Mouse (Mus musculus) liver, adult 2 months (tissue): ENCODE data around the gene Ppm1l. TPM values are rescaled to one million over a fixed set of nuclear protein-coding genes. Genes with fewer than 3 reads are reported as not detected.

ENCODE experiments used
- DNase-seq: peaks from one replicate; pipeline ENCODE4 v3.0.0-alpha.2; 2011; ENCODE audit warnings: low read depth, low spot score; ENCODE audit errors: extremely low read depth
- H3K27ac ChIP-seq: fragments of 200-500 bp; replicated peaks from 2 replicates; pipeline ENCODE4 v1.5.1; 2012; ENCODE audit warnings: low read depth, mild to moderate bottlenecking, control low read depth, inconsistent platforms, low read length; ENCODE audit not compliant: insufficient read depth
- H3K27me3 ChIP-seq: fragments of 200-500 bp; 2 replicates; pipeline ENCODE4 v1.6.1; 2012; ENCODE audit warnings: mild to moderate bottlenecking, moderate library complexity, low read length, inconsistent platforms; ENCODE audit not compliant: control insufficient read depth, insufficient read depth
- H3K36me3 ChIP-seq: fragments of 200-500 bp; 2 replicates; pipeline ENCODE4 v1.6.1; 2012; ENCODE audit warnings: low read length, inconsistent platforms; ENCODE audit not compliant: control insufficient read depth, insufficient read depth
- H3K4me1 ChIP-seq: fragments of 200-500 bp; 2 replicates; pipeline ENCODE4 v1.6.1; 2011; ENCODE audit warnings: low read length; ENCODE audit not compliant: control insufficient read depth, insufficient read depth
- H3K4me3 ChIP-seq: fragments of 200-500 bp; 2 replicates; pipeline ENCODE4 v1.5.1; 2011; ENCODE audit warnings: low read depth, mild to moderate bottlenecking, control low read depth, low read length, moderate library complexity; ENCODE audit not compliant: insufficient read depth
- H3K79me2 ChIP-seq: fragments of 200-500 bp; 2 replicates; pipeline ENCODE4 v1.6.1; 2012; ENCODE audit warnings: inconsistent platforms, mild to moderate bottlenecking, low read length, moderate library complexity; ENCODE audit not compliant: control insufficient read depth, insufficient read depth
- H3K9ac ChIP-seq: fragments of 200-500 bp; 2 replicates; pipeline ENCODE4 v1.6.1; 2012; ENCODE audit warnings: low read depth, mild to moderate bottlenecking, control low read depth, inconsistent platforms, low read length
- CTCF ChIP-seq: fragments of 200-500 bp; IDR thresholded peaks from 2 replicates; pipeline ENCODE4 v1.5.1; 2011; ENCODE audit warnings: low read depth, low read length, control low read depth
- POLR2A ChIP-seq: fragments of 200-500 bp; IDR thresholded peaks from 2 replicates; pipeline ENCODE4 v1.6.1; 2011; ENCODE audit warnings: low read length, control low read depth; ENCODE audit not compliant: insufficient read depth; ENCODE audit errors: extremely low read depth
- WGBS: fragments of 180-500 bp; shearing (Covaris S2); methylation state at CpG from one replicate; pipeline ENCODE4 v1.1.7; 2018; 5-methylcytosine and 5-hydroxymethylcytosine counted together
- polyA plus RNA-seq: library from polyadenylated mRNA; depleted of rRNA; stranded (reverse); fragments of >200 nt; gene quantifications from 2 replicates; pipeline ENCODE4 v1.2.3, GENCODE M21; 2012
- total RNA-seq: library from RNA; depleted of rRNA; stranded (reverse); fragments of >200 nt; gene quantifications from 2 replicates; pipeline ENCODE4 v1.2.3, GENCODE M21; 2014

Ppm1l gene
- total and polyA plus RNA-seq, 2 experiments: 1.9 to 3.3 TPM

DNA sequence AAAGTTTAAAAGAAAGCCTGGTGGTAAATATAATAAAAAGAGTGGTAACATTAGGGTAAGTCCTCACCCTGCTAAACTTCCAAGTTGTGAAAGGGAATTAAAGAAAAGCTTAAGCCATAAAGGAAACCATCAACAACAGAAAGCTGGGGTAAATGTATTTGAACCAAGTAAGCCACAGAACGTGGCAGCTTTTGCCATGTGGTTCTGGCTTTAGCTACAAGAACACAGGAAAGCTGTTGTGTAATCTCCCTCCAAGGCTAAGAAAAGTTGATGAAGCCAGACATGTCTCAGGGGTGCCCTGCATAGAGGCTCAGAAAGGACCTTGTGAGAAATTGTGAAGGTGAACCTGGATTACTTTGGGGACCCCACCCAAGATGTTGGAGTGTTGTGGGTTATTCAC, 16.5 kb upstream of the Ppm1l start:
- Histone ChIP-seq H3K4me1 (no peaks in the 10 kb centered on the region), H3K79me2 (no peaks in the 10 kb centered on the region), H3K27ac (no peak overlapping the region), H3K9ac (no peak overlapping the region), H3K36me3 (no peaks in the 10 kb centered on the region), H3K27me3 (no peaks in the 10 kb centered on the region), H3K4me3 (no peak overlapping the region)
- DNase-seq: no peak
- 92% methylated on average over 1 of the region's 1 CpGs for WGBS
- TF ChIP-seq CTCF (no peak), POLR2A (no peak)

DNA sequence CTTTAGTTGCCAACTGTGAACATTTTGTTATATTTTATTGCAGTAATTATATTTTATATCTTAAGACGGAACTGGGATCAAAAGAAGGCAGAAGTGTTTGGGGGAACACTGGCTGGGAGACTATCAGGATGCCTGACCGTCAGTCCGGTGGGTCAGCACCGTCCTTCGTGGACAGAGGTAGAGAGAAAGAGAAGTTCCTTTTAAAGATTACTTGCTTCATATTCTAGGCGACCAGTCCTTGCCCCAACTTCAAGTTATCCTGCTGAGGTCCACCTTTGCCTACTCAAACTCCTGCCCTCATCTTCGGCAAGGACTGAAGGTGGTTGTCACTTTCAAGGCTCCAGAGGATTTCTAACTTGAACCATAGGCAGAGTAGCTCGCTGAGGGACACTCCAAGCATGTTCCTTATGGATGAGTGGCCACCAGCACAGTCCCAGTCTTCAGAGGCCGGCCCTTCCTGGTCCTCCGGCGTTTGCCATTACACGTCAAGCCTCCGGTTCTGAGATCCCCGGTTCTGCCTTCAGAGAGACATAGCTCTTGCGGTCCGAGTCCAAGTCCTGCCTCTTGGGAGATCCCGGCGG, 761 bp upstream of the Ppm1l start:
- TF ChIP-seq CTCF (no peak), POLR2A (0 out of 2 replicates have a peak, but pooled peaks have one; percentile 54)
- Histone ChIP-seq H3K4me1 (peaks cover 13% of the 10 kb centered on the region), H3K4me3 (peak overlapping the region; percentile 91), H3K36me3 (no peaks in the 10 kb centered on the region), H3K27me3 (no peaks in the 10 kb centered on the region), H3K9ac (peak overlapping the region; percentile 88), H3K27ac (peak overlapping the region; percentile 96), H3K79me2 (no peaks in the 10 kb centered on the region)
- 2% methylated on average over 18 of the region's 18 CpGs for WGBS
- DNase-seq: no peak

DNA sequence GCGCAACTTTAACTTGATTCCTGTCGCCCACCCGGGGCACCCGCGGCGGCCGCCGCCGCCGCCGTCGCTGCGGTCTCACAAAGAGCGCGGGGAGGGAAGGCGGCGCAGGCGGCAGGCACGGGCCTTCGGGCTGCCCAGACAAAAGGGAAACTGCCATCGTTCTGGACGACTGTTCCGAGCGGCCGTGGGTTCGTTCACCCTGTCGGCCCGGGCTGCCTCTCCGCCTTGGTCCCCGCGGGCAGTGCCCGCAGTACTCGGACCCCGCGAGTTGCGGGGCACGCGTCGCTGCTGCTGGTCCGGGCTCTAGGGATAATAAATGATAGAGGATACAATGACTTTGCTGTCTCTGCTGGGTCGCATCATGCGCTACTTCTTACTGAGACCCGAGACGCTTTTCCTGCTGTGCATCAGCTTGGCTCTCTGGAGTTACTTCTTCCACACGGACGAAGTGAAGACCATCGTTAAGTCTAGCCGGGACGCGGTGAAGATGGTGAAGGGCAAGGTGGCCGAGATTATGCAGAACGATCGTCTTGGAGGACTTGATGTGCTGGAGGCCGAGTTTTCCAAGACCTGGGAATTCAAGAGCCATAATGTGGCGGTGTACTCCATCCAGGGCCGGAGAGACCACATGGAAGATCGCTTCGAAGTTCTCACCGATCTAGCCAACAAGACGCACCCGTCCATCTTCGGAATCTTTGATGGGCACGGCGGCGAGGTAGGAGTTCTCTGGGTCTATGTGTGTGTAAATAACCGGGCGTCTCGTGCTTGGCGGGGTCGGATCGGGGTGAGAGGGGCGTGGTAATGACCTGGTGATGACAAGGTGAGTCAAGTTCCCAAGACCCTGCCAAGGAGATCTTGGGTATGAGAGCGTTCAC, 827 bp downstream of the Ppm1l start:
- Histone ChIP-seq H3K27me3 (no peaks in the 10 kb centered on the region), H3K4me1 (peaks cover 13% of the 10 kb centered on the region), H3K9ac (peak overlapping the region; percentile 78), H3K4me3 (peak overlapping the region; percentile 70), H3K79me2 (no peaks in the 10 kb centered on the region), H3K36me3 (no peaks in the 10 kb centered on the region), H3K27ac (peak overlapping the region; percentile 49)
- peak; percentile 56 for DNase-seq
- TF ChIP-seq POLR2A: no peak
- 1% methylated on average over 73 of the region's 73 CpGs for WGBS

DNA sequence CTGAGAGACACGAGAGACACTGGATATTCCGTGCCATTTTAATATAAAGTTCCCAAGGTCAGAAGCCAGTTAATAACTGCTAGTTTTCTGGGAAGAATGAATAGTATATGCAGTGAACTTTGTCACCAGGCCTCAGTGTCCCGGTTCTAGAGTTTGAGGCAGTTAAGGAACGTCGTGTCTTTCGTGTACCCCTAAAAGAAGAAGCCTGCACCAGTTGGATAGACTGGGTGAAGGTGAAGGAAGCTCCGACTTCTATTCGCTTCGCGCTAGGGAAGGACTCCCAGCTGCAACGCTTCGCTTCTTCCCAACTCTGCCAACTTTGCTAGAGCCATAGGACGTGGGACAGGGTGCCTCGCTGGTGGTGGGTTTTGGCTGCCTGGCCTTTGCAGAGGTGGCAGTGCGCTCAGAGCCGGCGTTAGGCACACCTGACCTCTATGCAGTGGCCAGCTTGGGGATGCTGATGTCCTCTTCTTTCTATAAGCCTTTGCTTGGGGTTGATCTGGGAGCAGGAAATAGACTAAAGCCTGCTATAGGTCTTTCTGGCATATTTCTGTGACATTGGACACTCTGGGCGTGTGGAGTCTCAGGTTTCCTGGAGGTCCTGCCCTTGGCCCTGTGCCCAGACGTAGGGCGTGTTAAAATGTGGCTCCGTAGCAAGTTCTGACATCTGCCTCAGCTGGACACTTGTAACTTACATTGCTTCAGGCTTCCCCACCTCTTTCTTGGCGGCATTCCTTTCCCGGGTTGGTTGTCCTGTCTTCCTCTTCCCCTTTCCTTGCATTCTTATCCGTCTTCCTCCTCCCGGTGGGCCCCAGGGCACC, 1.7 kb downstream of the Ppm1l start:
- no peak overlapping the region for H3K27ac ChIP-seq

DNA sequence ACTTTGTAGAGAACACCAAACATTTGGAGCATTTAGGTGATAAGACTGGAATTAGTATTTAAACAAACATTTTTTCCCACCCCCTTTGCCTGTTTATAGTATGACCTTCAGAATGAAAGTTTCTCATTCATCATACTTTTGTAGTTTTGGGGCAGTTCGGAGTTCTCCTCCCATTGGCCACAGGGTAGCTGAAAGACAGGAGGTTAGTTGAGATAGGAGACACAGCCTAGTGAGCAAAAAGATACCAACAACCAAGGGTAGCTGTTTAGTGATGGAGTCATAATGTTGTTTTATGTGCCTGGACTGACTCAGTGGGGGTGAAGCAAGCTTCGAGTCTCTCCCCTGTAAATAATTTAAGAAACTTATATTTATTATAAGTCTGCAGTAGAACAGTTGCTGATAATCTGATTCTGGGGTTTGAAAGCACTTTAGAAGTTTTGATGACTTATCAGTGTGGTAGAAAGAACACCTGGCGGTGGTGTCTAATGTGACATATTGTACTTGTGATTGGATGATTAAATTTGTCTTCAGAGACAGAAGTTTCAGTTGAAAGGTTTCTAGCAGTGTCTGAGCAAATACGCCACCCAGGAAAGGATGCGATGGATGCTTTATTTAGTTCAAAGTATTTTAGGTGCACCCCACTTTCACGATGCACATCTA, 2.5 kb downstream of the Ppm1l start:
- H3K27ac ChIP-seq: no peak overlapping the region
- no peak overlapping the region for H3K4me3 ChIP-seq
- no peak for DNase-seq

More for the DNA sequence above, 1.7 kb downstream of the Ppm1l start:
- 8% methylated on average over 25 of the region's 25 CpGs for WGBS
- Histone ChIP-seq H3K4me3 (peak overlapping the region; percentile 70; the same call in 1 of the 2 replicates), H3K4me1 (peaks cover 13% of the 10 kb centered on the region), H3K27me3 (no peaks in the 10 kb centered on the region), H3K79me2 (no peaks in the 10 kb centered on the region), H3K36me3 (no peaks in the 10 kb centered on the region), H3K9ac (no peak overlapping the region)
- peak; percentile 12 for DNase-seq
- TF ChIP-seq POLR2A: no peak
- TF ChIP-seq CTCF: no peak

More for the DNA sequence above, 2.5 kb downstream of the Ppm1l start:
- Histone ChIP-seq H3K4me1 (peaks cover 16% of the 10 kb centered on the region), H3K9ac (no peak overlapping the region), H3K79me2 (no peaks in the 10 kb centered on the region), H3K36me3 (no peaks in the 10 kb centered on the region), H3K27me3 (no peaks in the 10 kb centered on the region)
- TF ChIP-seq CTCF (no peak), POLR2A (no peak)
- WGBS: 77% methylated on average over 6 of the region's 6 CpGs
